Mouse (Mus musculus) CH12.LX (cell line): Measurements from ENCODE around the gene Brd4. TPM values are rescaled to one million over a fixed set of nuclear protein-coding genes. Genes with fewer than 3 reads are reported as not detected.

Source experiments
- DNase-seq: peaks from one replicate; pipeline ENCODE4 v3.0.0-alpha.2; 2013; ENCODE audit errors: extremely low read depth
- H3K27ac ChIP-seq: 2 replicates; pipeline ENCODE4 v1.5.1; 2012; ENCODE audit warnings: low read depth, mild to moderate bottlenecking, control low read depth, moderate library complexity; ENCODE audit not compliant: insufficient read depth
- H3K27me3 ChIP-seq: replicated peaks from 2 replicates; pipeline ENCODE3; 2012; ENCODE audit warnings: inconsistent platforms
- H3K36me3 ChIP-seq, 2 experiments: replicated peaks in 1 of 2; 2 replicates each; pipeline versions ENCODE3 to v1.6.1; 2012; ENCODE audit warnings: inconsistent platforms in 1 of 2, low read length in 1 of 2, mild to moderate bottlenecking in 1 of 2, mixed read lengths in 1 of 2, moderate library complexity in 1 of 2; ENCODE audit not compliant: control insufficient read depth in 1 of 2, insufficient read depth in 1 of 2
- H3K4me1 ChIP-seq, 2 experiments: 2 replicates each; pipeline ENCODE4 v1.6.1; 2012; ENCODE audit warnings: inconsistent platforms in 1 of 2, moderate library complexity in 1 of 2; ENCODE audit not compliant: insufficient read depth in 2 of 2, control insufficient read depth in 1 of 2
- H3K4me2 ChIP-seq: 2 replicates; pipeline ENCODE4 v1.6.1; 2012; ENCODE audit warnings: low read depth, mild to moderate bottlenecking, control low read depth; ENCODE audit not compliant: poor library complexity, insufficient read depth, severe bottlenecking
- H3K4me3 ChIP-seq, 3 experiments: fragments of 150-350 bp in 1 of 3; sonication (generic) in 1 of 3; replicated peaks in 1 of 3; 2 replicates each; pipeline versions ENCODE3 to v1.5.1; 2011 to 2012; ENCODE audit warnings: low read depth in 2 of 3, low read length in 2 of 3, mild to moderate bottlenecking in 2 of 3, moderate library complexity in 2 of 3, control low read depth in 1 of 3, improper control_type of control experiment in 1 of 3, inconsistent platforms in 1 of 3, mixed read lengths in 1 of 3; ENCODE audit not compliant: poor library complexity in 1 of 3
- H3K79me2 ChIP-seq: replicated peaks from 2 replicates; pipeline ENCODE4 v1.6.1; 2012; ENCODE audit warnings: mild to moderate bottlenecking, moderate library complexity; ENCODE audit not compliant: control insufficient read depth, poor library complexity, insufficient read depth, severe bottlenecking; ENCODE audit errors: extremely low read depth
- H3K9ac ChIP-seq: 2 replicates; pipeline ENCODE4 v1.6.1; 2012; ENCODE audit warnings: low read depth, mild to moderate bottlenecking, control low read depth, moderate library complexity; ENCODE audit not compliant: insufficient read depth
- H3K9me3 ChIP-seq: replicated peaks from 2 replicates; pipeline ENCODE3; 2012; ENCODE audit warnings: low read length, inconsistent platforms, mixed read lengths
- CHD1 ChIP-seq: IDR thresholded peaks from 2 replicates; pipeline ENCODE4 v1.6.1; 2012; ENCODE audit warnings: low read depth, low read length, improper control_type of control experiment, inconsistent platforms
- CHD2 ChIP-seq: IDR thresholded peaks from 2 replicates; pipeline ENCODE4 v1.6.1; 2011; ENCODE audit warnings: low read length, improper control_type of control experiment
- E2F4 ChIP-seq: IDR thresholded peaks from 2 replicates; pipeline ENCODE4 v1.6.1; 2011; ENCODE audit warnings: low read depth, low read length, improper control_type of control experiment; ENCODE audit not compliant: insufficient replicate concordance
- ETS1 ChIP-seq: conservative IDR thresholded peaks from 2 replicates; pipeline ENCODE4 v1.6.1; 2012; ENCODE audit warnings: low read depth, mild to moderate bottlenecking, inconsistent platforms, low read length, improper control_type of control experiment, moderate library complexity
- GABPA ChIP-seq: IDR thresholded peaks from 2 replicates; pipeline ENCODE4 v1.6.1; 2012; ENCODE audit warnings: low read depth, low read length, improper control_type of control experiment, inconsistent platforms; ENCODE audit not compliant: insufficient replicate concordance
- MAX ChIP-seq: IDR thresholded peaks from 2 replicates; pipeline ENCODE4 v1.6.1; 2011; ENCODE audit warnings: low read length, improper control_type of control experiment
- MAZ ChIP-seq: IDR thresholded peaks from 2 replicates; pipeline ENCODE4 v1.6.1; 2012; ENCODE audit warnings: low read depth, mild to moderate bottlenecking, inconsistent platforms, low read length, improper control_type of control experiment, moderate library complexity
- MXI1 ChIP-seq: IDR thresholded peaks from 2 replicates; pipeline ENCODE4 v1.6.1; 2011; ENCODE audit warnings: mild to moderate bottlenecking, low read depth, low read length, improper control_type of control experiment
- NELFE ChIP-seq: IDR thresholded peaks from 2 replicates; pipeline ENCODE4 v1.6.1; 2011; ENCODE audit warnings: low read depth, low read length, improper control_type of control experiment
- NRF1 ChIP-seq: IDR thresholded peaks from 2 replicates; pipeline ENCODE4 v1.6.1; 2014; ENCODE audit warnings: low read depth, mild to moderate bottlenecking, inconsistent platforms, low read length, improper control_type of control experiment, moderate library complexity
- PAX5 ChIP-seq: IDR thresholded peaks from 2 replicates; pipeline ENCODE4 v1.6.1; 2012; ENCODE audit warnings: low read length, inconsistent platforms, mixed read lengths
- POLR2AphosphoS2 ChIP-seq: IDR thresholded peaks from 2 replicates; pipeline ENCODE4 v1.6.1; 2011; ENCODE audit warnings: low read depth, low read length, improper control_type of control experiment
- RAD21 ChIP-seq: IDR thresholded peaks from 2 replicates; pipeline ENCODE4 v1.6.1; 2011; ENCODE audit warnings: low read depth, mild to moderate bottlenecking, low read length, improper control_type of control experiment, moderate library complexity
- RCOR1 ChIP-seq: conservative IDR thresholded peaks from 2 replicates; pipeline ENCODE4 v1.6.1; 2012; ENCODE audit warnings: low read depth, mild to moderate bottlenecking, inconsistent platforms, low read length, improper control_type of control experiment
- USF2 ChIP-seq: conservative IDR thresholded peaks from 2 replicates; pipeline ENCODE4 v1.6.1; 2011; ENCODE audit warnings: low read depth, low read length, improper control_type of control experiment
- ZC3H11A ChIP-seq: IDR thresholded peaks from 2 replicates; pipeline ENCODE4 v1.6.1; 2012; ENCODE audit warnings: low read depth, mild to moderate bottlenecking, inconsistent platforms, low read length, improper control_type of control experiment
- ZKSCAN1 ChIP-seq: IDR thresholded peaks from 2 replicates; pipeline ENCODE4 v1.6.1; 2012; ENCODE audit warnings: low read depth, inconsistent platforms, low read length, improper control_type of control experiment, borderline replicate concordance
- ZMIZ1 ChIP-seq: IDR thresholded peaks from 2 replicates; pipeline ENCODE4 v1.6.1; 2012; ENCODE audit warnings: low read depth, mild to moderate bottlenecking, inconsistent platforms, low read length, improper control_type of control experiment
- ZNF384 ChIP-seq: IDR thresholded peaks from 2 replicates; pipeline ENCODE4 v1.6.1; 2012; ENCODE audit warnings: low read depth, low read length, improper control_type of control experiment, inconsistent platforms
- dilution Hi-C: fragments of 300-500 bp; cut with MboI; formaldehyde crosslinking; loops from 2 replicates; pipeline ENCODE4 v1.14.3; 2020; ENCODE audit warnings: low sequenced_read_pairs; ENCODE audit not compliant: extremely low pct_unique_long_range_greater_than_20kb, extremely low pct_ligation_motif_present
- in situ Hi-C: fragments of 300-500 bp; cut with MboI; formaldehyde crosslinking; loops from 3 replicates; pipeline ENCODE4 v1.14.3; 2019; ENCODE audit warnings: low sequenced_read_pairs, low pct_ligation_motif_present, low pct_unique_long_range_greater_than_20kb, mixed read lengths
- polyA plus RNA-seq: library from polyadenylated mRNA; unstranded; fragments of >175 nt; gene quantifications from 2 replicates; pipeline ENCODE4 v1.2.1, GENCODE M21; 2012; ENCODE audit warnings: low read depth; ENCODE audit not compliant: insufficient read length
- total RNA-seq, 2 experiments: library from RNA; depleted of rRNA; stranded (reverse); fragments of 300-350 nt in 1 of 2; fragments of >200 nt in 1 of 2; gene quantifications; 2 replicates each; pipeline ENCODE4 v1.2.3; 2012 to 2014

Gene Brd4
- total and polyA plus RNA-seq, 3 experiments: 6.3 to 68.5 (median 19.1) TPM

DNA sequence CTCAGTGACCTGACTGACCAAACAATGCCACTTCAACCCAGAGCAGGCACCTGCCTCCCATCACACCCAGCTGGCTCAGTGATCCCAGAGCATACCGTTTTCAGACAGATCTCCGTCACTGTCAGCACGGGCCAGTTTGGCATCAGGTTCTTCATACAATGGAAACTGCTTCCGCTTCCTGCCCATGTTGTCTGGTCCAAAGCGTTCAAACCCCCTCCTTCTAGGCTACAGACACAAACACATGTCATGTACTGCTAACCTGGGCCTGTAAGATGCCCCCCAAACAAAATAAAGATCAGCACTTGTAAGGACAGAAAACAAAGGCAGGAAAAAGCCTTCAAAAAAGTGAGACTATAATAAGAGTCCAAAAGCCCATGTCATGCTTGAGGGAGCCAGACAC is 31.0 kb upstream of the Brd4 start:
- dilution Hi-C loops (no loop called here), in situ Hi-C loops (no loop called here)
- Histone ChIP-seq H3K4me2 (no peak overlapping the region), H3K79me2 (peaks cover 42% of the 10 kb centered on the region), H3K4me3 (no peak overlapping the region), H3K9me3 (no peaks in the 10 kb centered on the region), H3K27ac (no peak overlapping the region), H3K27me3 (no peaks in the 10 kb centered on the region), H3K36me3 (peaks cover 70 to 82% of the 10 kb centered on the region in 2 experiments), H3K4me1 (peaks cover 5 to 16% of the 10 kb centered on the region in 2 experiments; a peak in 3 of 4 replicates), H3K9ac (no peak overlapping the region)
- DNase-seq: no peak
- TF ChIP-seq MAX: no peak
- TF ChIP-seq CHD2: no peak
- no peak for TF ChIP-seq ZMIZ1
- no peak for TF ChIP-seq ZKSCAN1
- no peak for TF ChIP-seq E2F4
- no peak for TF ChIP-seq USF2
- TF ChIP-seq ZC3H11A: no peak
- TF ChIP-seq ETS1: no peak
- TF ChIP-seq NRF1: no peak
- no peak for TF ChIP-seq MXI1
- no peak for TF ChIP-seq NELFE
- no peak for TF ChIP-seq RCOR1
- TF ChIP-seq ZNF384: no peak
- no peak for TF ChIP-seq CHD1
- no peak for TF ChIP-seq POLR2AphosphoS2

- Histone ChIP-seq H3K36me3 (peaks cover 86 to 99% of the 10 kb centered on the region in 2 experiments), H3K4me3 (no peak overlapping the region), H3K4me1 (peaks cover 0 to 11% of the 10 kb centered on the region in 2 experiments; a peak in 2 of 4 replicates), H3K9ac (no peak overlapping the region), H3K27ac (no peak overlapping the region), H3K4me2 (no peak overlapping the region), H3K27me3 (no peaks in the 10 kb centered on the region), H3K79me2 (peaks cover 27% of the 10 kb centered on the region), H3K9me3 (no peaks in the 10 kb centered on the region)
- dilution Hi-C loops: no loop called here
- in situ Hi-C loops: no loop called here
- TF ChIP-seq PAX5: no peak
- no peak for TF ChIP-seq RAD21
- TF ChIP-seq ETS1: no peak
- no peak for TF ChIP-seq MAZ
- TF ChIP-seq GABPA: no peak
- no peak for DNase-seq
Measured at GRCm38 (mm10) chr17:32313892-32314291, 29.4 kb upstream of the Brd4 start.
